Mouse (Mus musculus): ENCODE data around the gene Sdf4. TPM values are rescaled to one million over a fixed set of nuclear protein-coding genes. Genes with fewer than 3 reads are reported as not detected.

Sdf4 gene
- 124 and 127 TPM in 2 replicates for polyA plus RNA-seq (2014; fragmentation: Nextera tagmentation; extraction: Ambion mirVana)

- H3K9me3 ChIP-seq (replicated peaks; ENCODE audit: control insufficient read depth, low read length): no peaks in the 10 kb centered on the region
- DNase-seq (ENCODE audit: low spot score) (peak; percentile 95), ATAC-seq (peak; percentile 90)
- peak within 1 kb of the TSS; percentile 86 for H3K9ac ChIP-seq (ENCODE audit: low read length)
- H3K36me3 ChIP-seq (ENCODE audit: control insufficient read depth, insufficient read depth, low read length): peaks cover 16% of the 10 kb centered on the region
- peak within 1 kb of the TSS; percentile 95 for H3K27ac ChIP-seq (ENCODE audit: low read depth, low read length)
- peak within 1 kb of the TSS; percentile 86 for H3K4me3 ChIP-seq (ENCODE audit: low read depth, low read length)
- H3K27me3 ChIP-seq (replicated peaks; ENCODE audit: control insufficient read depth, insufficient read depth, low read length): no peaks in the 10 kb centered on the region
- peaks cover 25% of the 10 kb centered on the region for H3K4me1 ChIP-seq (ENCODE audit: control insufficient read depth, insufficient read depth, low read length)
- under 1% methylated on average over 98 of the region's 99 CpGs for WGBS
- H3K4me2 ChIP-seq (ENCODE audit: low read length): peak within 1 kb of the TSS; percentile 99
These were observed at the start of gene Sdf4, which contains the start of gene B3galt6 for GRCm38 (mm10) chr4:155992241-155992905. TSS of gene Sdf4 (plus strand) at chr4:155992872. TSS of gene B3galt6 (minus strand) at chr4:155992649.

GRCm38 (mm10) chr4:155943049-155943452 lies 49.6 kb upstream of the Sdf4 start:
- Histone ChIP-seq H3K27ac (ENCODE audit: low read depth, low read length) (peak overlapping the region; percentile 63; the same call in 1 of the 2 replicates), H3K4me2 (ENCODE audit: low read length) (peak overlapping the region; percentile 95), H3K9ac (ENCODE audit: low read length) (peak overlapping the region; percentile 84), H3K27me3 (replicated peaks; ENCODE audit: control insufficient read depth, insufficient read depth, low read length) (no peaks in the 10 kb centered on the region), H3K4me3 (ENCODE audit: low read depth, low read length) (peak overlapping the region; percentile 98), H3K9me3 (replicated peaks; ENCODE audit: control insufficient read depth, low read length) (no peaks in the 10 kb centered on the region), H3K36me3 (ENCODE audit: control insufficient read depth, insufficient read depth, low read length) (peaks cover 14% of the 10 kb centered on the region), H3K4me1 (ENCODE audit: control insufficient read depth, insufficient read depth, low read length) (peaks cover 12% of the 10 kb centered on the region)
- DNase-seq (ENCODE audit: low spot score): no peak
- peak; percentile 49 for ATAC-seq
- under 1% methylated on average over 17 of the region's 17 CpGs for WGBS

GRCm38 (mm10) chr4:155943534-155944249 lies 49.0 kb upstream of the Sdf4 start, which contains the start of gene Ube2j2:
TSS of gene Ube2j2 (plus strand) at chr4:155943831.
- under 1% methylated on average over 74 of the region's 85 CpGs for WGBS
- peak within 1 kb of the TSS; percentile 63; the same call in 1 of the 2 replicates for H3K27ac ChIP-seq (ENCODE audit: low read depth, low read length)
- peak within 1 kb of the TSS; percentile 98 for H3K4me3 ChIP-seq (ENCODE audit: low read depth, low read length)
- H3K36me3 ChIP-seq (ENCODE audit: control insufficient read depth, insufficient read depth, low read length): peaks cover 18% of the 10 kb centered on the region
- ATAC-seq: peak; percentile 99
- no peaks in the 10 kb centered on the region for H3K9me3 ChIP-seq (replicated peaks; ENCODE audit: control insufficient read depth, low read length)
- peaks cover 12% of the 10 kb centered on the region for H3K4me1 ChIP-seq (ENCODE audit: control insufficient read depth, insufficient read depth, low read length)
- peak; percentile 95 for DNase-seq (ENCODE audit: low spot score)
- no peaks in the 10 kb centered on the region for H3K27me3 ChIP-seq (replicated peaks; ENCODE audit: control insufficient read depth, insufficient read depth, low read length)
- peak within 1 kb of the TSS; percentile 98 for H3K4me2 ChIP-seq (ENCODE audit: low read length)
- peak within 1 kb of the TSS; percentile 84 for H3K9ac ChIP-seq (ENCODE audit: low read length)

- Histone ChIP-seq H3K27me3 (replicated peaks; ENCODE audit: control insufficient read depth, insufficient read depth, low read length) (no peaks in the 10 kb centered on the region), H3K9ac (ENCODE audit: low read length) (peak overlapping the region; percentile 84), H3K36me3 (ENCODE audit: control insufficient read depth, insufficient read depth, low read length) (peaks cover 24% of the 10 kb centered on the region), H3K4me1 (ENCODE audit: control insufficient read depth, insufficient read depth, low read length) (peaks cover 12% of the 10 kb centered on the region), H3K4me3 (ENCODE audit: low read depth, low read length) (peak overlapping the region; percentile 98), H3K27ac (ENCODE audit: low read depth, low read length) (no peak overlapping the region), H3K4me2 (ENCODE audit: low read length) (peak overlapping the region; percentile 98), H3K9me3 (replicated peaks; ENCODE audit: control insufficient read depth, low read length) (no peaks in the 10 kb centered on the region)
- 1% methylated on average over 17 of the region's 17 CpGs for WGBS
- DNase-seq (ENCODE audit: low spot score) (no peak), ATAC-seq (peak; percentile 8)
These were observed 48.4 kb upstream of the Sdf4 start for GRCm38 (mm10) chr4:155944271-155944670.

- Histone ChIP-seq H3K4me3 (ENCODE audit: low read depth, low read length) (no peak overlapping the region), H3K9me3 (replicated peaks; ENCODE audit: control insufficient read depth, low read length) (no peaks in the 10 kb centered on the region), H3K4me1 (ENCODE audit: control insufficient read depth, insufficient read depth, low read length) (peaks cover 12% of the 10 kb centered on the region), H3K9ac (ENCODE audit: low read length) (no peak overlapping the region), H3K27ac (ENCODE audit: low read depth, low read length) (no peak overlapping the region), H3K4me2 (ENCODE audit: low read length) (no peak overlapping the region), H3K36me3 (ENCODE audit: control insufficient read depth, insufficient read depth, low read length) (peaks cover 52% of the 10 kb centered on the region), H3K27me3 (replicated peaks; ENCODE audit: control insufficient read depth, insufficient read depth, low read length) (no peaks in the 10 kb centered on the region)
- no peak for DNase-seq (ENCODE audit: low spot score)
- ATAC-seq: no peak
These were observed 45.6 kb upstream of the Sdf4 start for GRCm38 (mm10) chr4:155947094-155947493.

GRCm38 (mm10) chr4:155955491-155955890 lies 37.2 kb upstream of the Sdf4 start:
- Histone ChIP-seq H3K4me1 (ENCODE audit: control insufficient read depth, insufficient read depth, low read length) (no peaks in the 10 kb centered on the region), H3K4me3 (ENCODE audit: low read depth, low read length) (no peak overlapping the region), H3K9ac (ENCODE audit: low read length) (no peak overlapping the region), H3K4me2 (ENCODE audit: low read length) (no peak overlapping the region), H3K36me3 (ENCODE audit: control insufficient read depth, insufficient read depth, low read length) (peaks cover 78% of the 10 kb centered on the region), H3K9me3 (replicated peaks; ENCODE audit: control insufficient read depth, low read length) (no peaks in the 10 kb centered on the region), H3K27me3 (replicated peaks; ENCODE audit: control insufficient read depth, insufficient read depth, low read length) (no peaks in the 10 kb centered on the region), H3K27ac (ENCODE audit: low read depth, low read length) (no peak overlapping the region)
- DNase-seq (ENCODE audit: low spot score) (no peak), ATAC-seq (no peak)
- 93% methylated on average over 6 of the region's 6 CpGs for WGBS

- no peak overlapping the region for H3K9ac ChIP-seq (ENCODE audit: low read length)
- WGBS: 5% methylated on average over 5 of the region's 5 CpGs
- DNase-seq (ENCODE audit: low spot score) (peak; percentile 91), ATAC-seq (peak; percentile 65)
- H3K4me3 ChIP-seq (ENCODE audit: low read depth, low read length): no peak overlapping the region
- H3K4me2 ChIP-seq (ENCODE audit: low read length): no peak overlapping the region
- H3K9me3 ChIP-seq (replicated peaks; ENCODE audit: control insufficient read depth, low read length): no peaks in the 10 kb centered on the region
- H3K4me1 ChIP-seq (ENCODE audit: control insufficient read depth, insufficient read depth, low read length): no peaks in the 10 kb centered on the region; the same call in 1 of the 2 replicates
- H3K27me3 ChIP-seq (replicated peaks; ENCODE audit: control insufficient read depth, insufficient read depth, low read length): no peaks in the 10 kb centered on the region
- H3K27ac ChIP-seq (ENCODE audit: low read depth, low read length): no peak overlapping the region
- H3K36me3 ChIP-seq (ENCODE audit: control insufficient read depth, insufficient read depth, low read length): peaks cover 50% of the 10 kb centered on the region
These were observed 33.4 kb upstream of the Sdf4 start for GRCm38 (mm10) chr4:155959275-155959674.

- H3K4me2 ChIP-seq (ENCODE audit: low read length): peak within 1 kb of the TSS; percentile 67
- ATAC-seq (peak; percentile 61), DNase-seq (ENCODE audit: low spot score) (peak; percentile 29)
- no peak within 1 kb of the TSS for H3K27ac ChIP-seq (ENCODE audit: low read depth, low read length)
- peaks cover 43% of the 10 kb centered on the region for H3K36me3 ChIP-seq (ENCODE audit: control insufficient read depth, insufficient read depth, low read length)
- peak within 1 kb of the TSS; percentile 64 for H3K9ac ChIP-seq (ENCODE audit: low read length)
- peak within 1 kb of the TSS; percentile 35 for H3K4me3 ChIP-seq (ENCODE audit: low read depth, low read length)
- no peaks in the 10 kb centered on the region for H3K27me3 ChIP-seq (replicated peaks; ENCODE audit: control insufficient read depth, insufficient read depth, low read length)
- under 1% methylated on average over 36 of the region's 42 CpGs for WGBS
- H3K4me1 ChIP-seq (ENCODE audit: control insufficient read depth, insufficient read depth, low read length): no peaks in the 10 kb centered on the region; the same call in 1 of the 2 replicates
- no peaks in the 10 kb centered on the region for H3K9me3 ChIP-seq (replicated peaks; ENCODE audit: control insufficient read depth, low read length)
These were observed 30.3 kb upstream of the Sdf4 start, which contains the start of gene C1qtnf12 for GRCm38 (mm10) chr4:155962167-155962971. TSS of gene C1qtnf12 (plus strand) at chr4:155962318.

Measured in forebrain, embryonic 14.5 days (tissue).